Mouse (Mus musculus) olfactory bulb, adult 2 months (tissue): ENCODE results near the gene Ccnt2. TPM values are rescaled to one million over a fixed set of nuclear protein-coding genes. Genes with fewer than 3 reads are reported as not detected.

Experiments
- H3K27ac ChIP-seq: fragments of 200-500 bp; 2 replicates; pipeline ENCODE4 v1.5.1; 2012; ENCODE audit warnings: low read depth, low read length; ENCODE audit not compliant: insufficient read depth
- H3K4me1 ChIP-seq: fragments of 200-500 bp; 2 replicates; pipeline ENCODE4 v1.6.1; 2012; ENCODE audit warnings: low read length; ENCODE audit not compliant: control insufficient read depth, insufficient read depth
- H3K4me3 ChIP-seq: fragments of 200-500 bp; 2 replicates; pipeline ENCODE4 v1.5.1; 2012; ENCODE audit warnings: mild to moderate bottlenecking, low read depth, low read length, moderate library complexity; ENCODE audit not compliant: insufficient read depth
- CTCF ChIP-seq: fragments of 200-500 bp; IDR thresholded peaks from 2 replicates; pipeline ENCODE4 v1.5.1; 2012; ENCODE audit warnings: low read depth, mild to moderate bottlenecking, low read length, moderate library complexity; ENCODE audit not compliant: insufficient read depth
- POLR2A ChIP-seq: fragments of 200-500 bp; IDR thresholded peaks from 2 replicates; pipeline ENCODE4 v1.6.1; 2012; ENCODE audit warnings: mild to moderate bottlenecking, low read depth, low read length, moderate library complexity; ENCODE audit not compliant: insufficient read depth
- WGBS: fragments of 180-500 bp; shearing (Covaris S2); methylation state at CpG from one replicate; pipeline ENCODE4 v1.1.7; 2018; 5-methylcytosine and 5-hydroxymethylcytosine counted together
- polyA plus RNA-seq: library from polyadenylated mRNA; stranded (reverse); fragments of >200 nt; gene quantifications from 2 replicates; pipeline ENCODE4 v1.2.4, GENCODE M21; 2012; ENCODE audit warnings: low replicate concordance; ENCODE audit not compliant: missing spikeins, insufficient read depth, insufficient read length

Ccnt2 gene
- polyA plus RNA-seq, 1 experiment: 57.4 TPM

DNA sequence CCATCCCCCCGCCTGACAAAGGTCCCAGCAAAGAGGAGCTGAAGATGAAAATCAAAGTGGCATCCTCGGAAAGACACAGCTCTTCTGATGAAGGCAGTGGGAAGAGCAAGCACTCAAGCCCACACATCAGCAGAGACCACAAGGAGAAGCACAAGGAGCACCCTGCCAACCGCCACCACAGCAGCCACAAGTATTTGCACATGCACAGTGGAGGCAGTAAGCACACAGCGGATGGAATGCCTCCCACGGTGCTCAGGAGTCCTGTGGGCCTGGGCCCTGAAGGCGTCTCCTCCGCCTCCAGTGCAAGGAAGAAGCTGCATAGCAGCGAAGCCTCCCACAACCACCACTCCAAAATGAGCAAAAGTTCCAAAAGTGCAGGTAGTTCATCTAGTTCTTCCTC, 29.0 kb downstream of the Ccnt2 start:
- Histone ChIP-seq H3K4me1 (peaks cover 4% of the 10 kb centered on the region; the same call in 1 of the 2 replicates), H3K4me3 (no peak overlapping the region), H3K27ac (no peak overlapping the region)
- TF ChIP-seq CTCF (no peak), POLR2A (no peak)
- WGBS: 80% methylated on average over 8 of the region's 8 CpGs

DNA sequence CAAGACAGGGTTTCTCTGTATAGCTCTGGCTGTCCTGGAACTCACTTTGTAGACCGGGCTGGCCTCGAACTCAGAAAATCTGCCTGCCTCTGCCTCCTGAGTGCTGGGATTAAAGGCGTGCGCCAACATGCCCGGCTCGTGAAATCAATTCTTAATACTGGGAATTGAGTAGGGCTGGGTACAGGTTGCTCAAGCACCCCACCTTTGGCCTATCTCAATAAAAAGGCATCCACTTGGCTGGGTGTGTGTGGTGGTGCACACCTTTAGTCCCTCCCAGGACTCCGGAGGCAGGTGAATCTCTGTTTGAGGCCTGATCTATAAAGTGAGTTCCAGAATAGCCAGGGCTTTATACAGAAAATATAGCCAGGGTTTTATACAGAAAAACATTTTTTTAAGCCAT, 34.7 kb downstream of the Ccnt2 start:
- Histone ChIP-seq H3K4me3 (no peak overlapping the region), H3K4me1 (no peaks in the 10 kb centered on the region), H3K27ac (no peak overlapping the region)
- TF ChIP-seq POLR2A (no peak), CTCF (no peak)
- 95% methylated on average over 7 of the region's 7 CpGs for WGBS

DNA sequence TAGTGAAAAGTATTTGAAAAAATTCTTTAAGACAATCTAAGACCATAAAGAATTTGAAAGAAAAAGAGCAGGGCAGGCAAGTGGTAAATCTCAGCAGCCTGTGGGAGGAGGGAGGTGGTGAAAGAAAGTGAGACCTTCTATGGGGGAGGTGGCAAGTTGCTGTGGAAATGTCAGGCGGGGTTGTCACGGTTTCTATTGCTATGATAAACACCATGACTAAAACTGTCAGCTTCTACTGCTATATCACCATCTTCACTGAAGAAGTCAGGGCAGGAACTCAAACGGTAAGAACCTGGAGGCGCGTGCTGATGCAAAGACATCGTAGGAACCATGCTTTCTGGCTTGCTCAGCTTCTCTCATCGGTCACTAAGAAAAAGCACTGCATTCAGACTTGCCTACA, 39.0 kb downstream of the Ccnt2 start:
- no peaks in the 10 kb centered on the region for H3K4me1 ChIP-seq
- no peak overlapping the region for H3K4me3 ChIP-seq
- WGBS: 68% methylated on average over 7 of the region's 7 CpGs
- TF ChIP-seq POLR2A (no peak), CTCF (no peak)
- no peak overlapping the region for H3K27ac ChIP-seq

DNA sequence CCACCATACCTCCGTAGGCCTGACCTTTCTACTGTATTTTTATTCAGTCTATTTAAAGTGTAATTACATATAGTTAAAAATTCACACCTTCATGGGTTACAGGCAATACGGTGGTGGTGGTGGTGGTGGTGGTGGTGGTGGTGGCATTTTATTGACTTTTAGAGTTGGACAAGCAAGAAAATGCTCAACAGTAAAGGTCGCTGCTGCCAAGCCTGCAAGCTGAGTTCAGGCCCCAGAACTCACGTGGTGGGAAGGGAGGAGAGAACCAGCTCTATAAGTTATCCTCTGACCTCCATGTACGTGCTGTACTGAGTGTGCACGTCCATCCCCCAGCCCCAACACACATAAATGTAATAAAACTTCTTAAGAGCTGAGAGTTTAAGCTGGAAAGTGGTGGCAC, 42.4 kb downstream of the Ccnt2 start:
- H3K4me1 ChIP-seq: no peaks in the 10 kb centered on the region
- WGBS: 82% methylated on average over 6 of the region's 6 CpGs
- TF ChIP-seq CTCF (no peak), POLR2A (no peak)
- no peak overlapping the region for H3K27ac ChIP-seq
- no peak overlapping the region for H3K4me3 ChIP-seq

DNA sequence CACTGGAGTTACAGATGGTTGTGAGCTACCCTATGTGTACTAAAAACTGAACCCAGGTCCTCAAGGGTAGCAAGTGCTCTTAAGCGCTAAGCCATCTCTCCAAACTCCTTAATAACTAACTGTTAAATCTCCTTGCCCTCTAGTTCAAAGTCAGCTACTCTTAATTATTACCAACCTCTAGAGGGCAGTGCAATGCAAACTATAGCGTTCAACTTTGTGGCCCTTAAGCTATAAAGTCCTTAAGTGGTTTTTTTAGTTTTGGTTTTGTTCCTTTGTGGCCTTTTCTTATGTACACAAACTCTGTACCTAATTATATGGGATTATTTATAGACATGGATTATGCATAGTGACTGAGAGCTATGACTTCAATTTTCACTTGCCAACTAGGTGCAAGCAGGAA, 53.4 kb downstream of the Ccnt2 start:
- no peak for TF ChIP-seq POLR2A
- TF ChIP-seq CTCF: no peak
- WGBS: 10% methylated on average over 2 of the region's 2 CpGs
- Histone ChIP-seq H3K4me3 (no peak overlapping the region), H3K27ac (no peak overlapping the region), H3K4me1 (no peaks in the 10 kb centered on the region)

DNA sequence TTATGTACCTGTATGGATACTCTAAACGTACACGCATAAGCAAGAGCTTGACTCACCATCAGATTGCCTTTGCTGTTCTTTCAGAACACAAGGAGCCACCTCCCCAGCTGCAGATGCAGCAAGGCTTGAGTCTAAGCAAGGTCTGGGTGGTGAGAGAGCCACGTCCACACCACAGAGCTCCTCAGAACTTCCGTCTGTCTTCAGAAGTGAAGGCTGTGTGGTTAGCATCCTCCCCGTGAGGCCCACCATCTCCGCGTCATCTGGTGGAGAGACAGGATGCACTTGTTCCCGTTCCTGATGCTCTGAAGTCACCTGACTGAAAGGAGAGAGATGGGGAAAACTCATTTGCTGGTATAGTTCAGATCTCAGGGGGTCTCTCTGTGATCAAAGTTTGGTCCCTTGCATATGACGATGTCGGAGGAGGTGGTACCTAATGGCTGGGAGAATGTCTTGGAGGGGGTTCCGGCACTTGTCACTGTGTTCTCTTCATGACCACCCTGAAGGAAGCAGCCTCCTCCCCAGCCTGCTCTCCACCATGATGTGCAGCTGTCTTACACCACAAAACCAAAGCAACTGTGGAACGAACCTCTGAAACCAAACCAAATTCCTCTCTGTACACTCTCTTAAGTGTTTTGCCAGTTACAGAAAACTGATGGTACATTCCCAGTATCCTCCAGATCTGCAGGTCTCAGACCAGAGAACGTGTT, 56.4 kb downstream of the Ccnt2 start:
- H3K4me3 ChIP-seq: no peak overlapping the region
- H3K27ac ChIP-seq: no peak overlapping the region
- WGBS: 87% methylated on average over 13 of the region's 13 CpGs
- TF ChIP-seq CTCF: no peak
- no peak for TF ChIP-seq POLR2A
- H3K4me1 ChIP-seq: no peaks in the 10 kb centered on the region

DNA sequence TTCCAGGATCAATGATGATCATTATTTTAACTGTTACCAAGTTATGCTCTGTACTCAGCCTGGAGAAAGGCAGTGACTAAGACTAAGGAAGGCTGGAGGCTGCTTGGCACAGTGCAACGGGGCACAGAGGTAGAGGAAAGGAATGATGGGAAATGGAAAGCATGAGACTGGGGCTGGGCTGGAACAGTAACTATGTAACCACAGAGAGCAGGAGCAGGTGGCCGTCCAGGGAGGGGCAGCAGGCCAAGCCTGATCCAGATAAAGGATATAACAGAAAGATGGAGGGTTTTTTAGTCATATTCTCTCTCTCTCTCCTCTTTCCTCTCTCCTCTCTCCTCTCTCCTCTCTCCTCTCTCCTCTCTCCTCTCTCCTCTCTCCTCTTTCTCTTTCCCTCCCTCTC, 59.8 kb downstream of the Ccnt2 start:
- Histone ChIP-seq H3K27ac (no peak overlapping the region), H3K4me3 (no peak overlapping the region), H3K4me1 (no peaks in the 10 kb centered on the region)
- TF ChIP-seq POLR2A (no peak), CTCF (no peak)
- WGBS: 50% methylated on average over 2 of the region's 2 CpGs

DNA sequence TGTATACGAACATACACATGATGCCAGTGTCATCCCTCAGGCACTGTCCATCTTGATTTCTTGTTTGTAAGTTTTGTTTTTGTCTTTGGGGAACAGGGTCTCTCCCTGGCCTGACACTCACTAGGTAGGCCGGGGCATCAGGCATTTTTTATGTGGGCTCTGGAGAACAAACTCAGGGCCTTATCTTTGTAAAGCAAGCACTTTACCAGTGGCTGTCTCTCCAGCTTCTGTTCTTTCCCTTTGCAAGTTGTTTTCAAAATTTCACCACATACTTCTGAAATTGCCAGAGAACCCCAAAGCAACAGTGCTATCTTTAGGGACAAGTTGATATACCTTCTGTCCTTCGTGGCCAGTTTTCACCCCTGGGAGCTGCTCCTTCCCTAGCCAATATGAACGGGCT, 60.2 kb downstream of the Ccnt2 start:
- Histone ChIP-seq H3K27ac (no peak overlapping the region), H3K4me3 (no peak overlapping the region), H3K4me1 (no peaks in the 10 kb centered on the region)
- WGBS: 82% methylated on average over 4 of the region's 4 CpGs
- TF ChIP-seq POLR2A (no peak), CTCF (no peak)

DNA sequence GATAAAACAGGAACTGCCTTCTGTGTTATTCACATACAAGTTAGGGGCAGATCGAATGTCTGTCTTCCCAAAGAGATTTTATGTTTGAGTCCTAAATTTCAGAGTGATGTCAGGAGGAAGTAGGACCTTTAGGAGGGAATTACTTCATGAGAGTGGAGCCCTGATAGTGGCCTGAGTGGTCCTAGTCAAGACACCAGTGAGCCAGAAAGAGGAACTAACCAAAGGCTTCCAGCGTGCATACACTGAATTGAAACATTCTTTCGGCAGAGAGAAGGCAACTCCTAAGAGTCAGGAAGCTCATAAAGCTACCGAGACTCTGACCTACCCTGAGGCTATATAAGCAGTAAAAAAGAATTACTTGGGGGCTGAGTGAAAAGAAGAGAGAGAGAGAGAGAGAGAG, 62.7 kb downstream of the Ccnt2 start:
- no peak overlapping the region for H3K4me3 ChIP-seq
- no peaks in the 10 kb centered on the region for H3K4me1 ChIP-seq
- H3K27ac ChIP-seq: no peak overlapping the region
- WGBS: 62% methylated on average over 4 of the region's 4 CpGs
- TF ChIP-seq CTCF: no peak
- no peak for TF ChIP-seq POLR2A

DNA sequence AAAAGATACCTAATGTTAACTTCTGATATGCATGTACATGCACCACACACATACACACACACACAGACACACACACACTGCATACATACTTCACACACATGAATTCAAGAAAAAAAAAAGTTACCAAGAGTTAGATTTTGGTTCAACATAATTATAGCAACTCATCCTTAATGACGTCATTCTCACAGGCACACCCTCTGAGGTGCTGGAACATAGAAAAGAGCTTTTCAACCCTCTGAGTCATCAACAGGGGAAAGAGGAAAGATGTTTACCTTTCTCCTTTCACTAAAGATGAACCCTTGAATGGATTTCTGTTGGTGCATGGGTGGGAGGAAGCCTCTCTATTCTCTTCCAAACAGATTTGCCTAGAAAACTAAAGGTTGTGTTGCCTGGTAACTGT, 64.6 kb downstream of the Ccnt2 start:
- 28% methylated on average over 1 of the region's 1 CpGs for WGBS
- Histone ChIP-seq H3K4me1 (no peaks in the 10 kb centered on the region), H3K4me3 (no peak overlapping the region), H3K27ac (no peak overlapping the region)
- TF ChIP-seq POLR2A (no peak), CTCF (no peak)
